Mouse (Mus musculus): ENCODE results near the gene Srp68. TPM values are rescaled to one million over a fixed set of nuclear protein-coding genes. Genes with fewer than 3 reads are reported as not detected.

Gene Srp68
- total and polyA plus RNA-seq, 2 experiments: 19.9 to 36.3 TPM

- TF ChIP-seq CTCF (IDR thresholded peaks at IDR 0.05; ENCODE audit: low read depth, low read length) (no peak), POLR2A (IDR thresholded peaks at IDR 0.05; ENCODE audit: extremely low read depth, insufficient read depth, low read length) (no peak)
- H3K27me3 ChIP-seq (ENCODE audit: control insufficient read depth, insufficient read depth, low read length): no peaks in the 10 kb centered on the region
- no peak overlapping the region for H3K27ac ChIP-seq (replicated peaks; ENCODE audit: insufficient read depth, low read depth, low read length)
- H3K4me3 ChIP-seq (ENCODE audit: insufficient read depth, low read depth, low read length): no peak overlapping the region
- H3K36me3 ChIP-seq (ENCODE audit: control insufficient read depth, insufficient read depth, low read length): peaks cover 2% of the 10 kb centered on the region; the same call in 1 of the 2 replicates
- WGBS: 73% methylated on average over 8 of the region's 8 CpGs
- no peaks in the 10 kb centered on the region for H3K4me1 ChIP-seq (ENCODE audit: control insufficient read depth, insufficient read depth, low read length)
- H3K9ac ChIP-seq (ENCODE audit: low read depth, low read length): no peak overlapping the region
- H3K79me2 ChIP-seq (ENCODE audit: control insufficient read depth, insufficient read depth, low read length): no peaks in the 10 kb centered on the region
- no peak for DNase-seq (ENCODE audit: extremely low read depth, low read depth, low spot score)
Measured at GRCm38 (mm10) chr11:116290556-116290955, 16.5 kb upstream of the Srp68 start.

DNA sequence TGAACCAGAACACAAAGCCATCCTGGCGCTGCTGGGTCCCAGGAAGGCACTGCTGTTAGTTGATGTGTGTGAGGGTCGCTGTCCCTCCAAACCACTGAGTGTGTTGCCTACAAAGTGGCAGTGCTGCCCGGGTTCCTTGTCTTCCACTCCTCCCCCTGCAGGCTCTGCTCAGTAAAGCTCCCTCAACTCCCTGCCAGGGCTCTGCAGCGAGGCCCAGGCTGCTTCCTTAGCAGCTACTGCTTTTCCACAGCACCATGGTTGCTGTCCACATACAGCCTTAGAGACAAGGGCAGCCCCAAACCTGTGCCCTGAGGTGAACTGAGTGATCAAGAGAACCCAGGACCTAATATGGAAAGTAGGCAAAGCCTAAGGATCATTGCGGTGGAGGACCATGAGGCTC lies 13.3 kb upstream of the Srp68 start:
- no peaks in the 10 kb centered on the region for H3K4me1 ChIP-seq (ENCODE audit: control insufficient read depth, insufficient read depth, low read length)
- DNase-seq (ENCODE audit: extremely low read depth, low read depth, low spot score): no peak
- H3K27me3 ChIP-seq (ENCODE audit: control insufficient read depth, insufficient read depth, low read length): peaks cover 5% of the 10 kb centered on the region
- peaks cover 2% of the 10 kb centered on the region; the same call in 1 of the 2 replicates for H3K36me3 ChIP-seq (ENCODE audit: control insufficient read depth, insufficient read depth, low read length)
- no peaks in the 10 kb centered on the region for H3K79me2 ChIP-seq (ENCODE audit: control insufficient read depth, insufficient read depth, low read length)
- H3K9ac ChIP-seq (ENCODE audit: low read depth, low read length): no peak overlapping the region
- WGBS: 76% methylated on average over 5 of the region's 5 CpGs
- no peak overlapping the region for H3K4me3 ChIP-seq (ENCODE audit: insufficient read depth, low read depth, low read length)
- TF ChIP-seq POLR2A (IDR thresholded peaks at IDR 0.05; ENCODE audit: extremely low read depth, insufficient read depth, low read length) (no peak), CTCF (IDR thresholded peaks at IDR 0.05; ENCODE audit: low read depth, low read length) (no peak)
- H3K27ac ChIP-seq (replicated peaks; ENCODE audit: insufficient read depth, low read depth, low read length): no peak overlapping the region

- Histone ChIP-seq H3K27ac (replicated peaks; ENCODE audit: insufficient read depth, low read depth, low read length) (no peak overlapping the region), H3K27me3 (ENCODE audit: control insufficient read depth, insufficient read depth, low read length) (peaks cover 13% of the 10 kb centered on the region), H3K4me3 (ENCODE audit: insufficient read depth, low read depth, low read length) (no peak overlapping the region), H3K79me2 (ENCODE audit: control insufficient read depth, insufficient read depth, low read length) (no peaks in the 10 kb centered on the region), H3K4me1 (ENCODE audit: control insufficient read depth, insufficient read depth, low read length) (no peaks in the 10 kb centered on the region), H3K36me3 (ENCODE audit: control insufficient read depth, insufficient read depth, low read length) (no peaks in the 10 kb centered on the region; the same call in 1 of the 2 replicates), H3K9ac (ENCODE audit: low read depth, low read length) (no peak overlapping the region)
- WGBS: 75% methylated on average over 7 of the region's 7 CpGs
- TF ChIP-seq CTCF (IDR thresholded peaks at IDR 0.05; ENCODE audit: low read depth, low read length) (no peak), POLR2A (IDR thresholded peaks at IDR 0.05; ENCODE audit: extremely low read depth, insufficient read depth, low read length) (no peak)
- no peak for DNase-seq (ENCODE audit: extremely low read depth, low read depth, low spot score)
Measured at GRCm38 (mm10) chr11:116285770-116286191, 11.8 kb upstream of the Srp68 start.

GRCm38 (mm10) chr11:116283982-116284381 lies 10.0 kb upstream of the Srp68 start:
- no peak overlapping the region for H3K27ac ChIP-seq (replicated peaks; ENCODE audit: insufficient read depth, low read depth, low read length)
- 43% methylated on average over 6 of the region's 6 CpGs for WGBS
- H3K36me3 ChIP-seq (ENCODE audit: control insufficient read depth, insufficient read depth, low read length): no peaks in the 10 kb centered on the region; the same call in 1 of the 2 replicates
- no peak overlapping the region for H3K9ac ChIP-seq (ENCODE audit: low read depth, low read length)
- TF ChIP-seq CTCF (IDR thresholded peaks at IDR 0.05; ENCODE audit: low read depth, low read length) (no peak), POLR2A (IDR thresholded peaks at IDR 0.05; ENCODE audit: extremely low read depth, insufficient read depth, low read length) (no peak)
- H3K79me2 ChIP-seq (ENCODE audit: control insufficient read depth, insufficient read depth, low read length): no peaks in the 10 kb centered on the region
- no peak for DNase-seq (ENCODE audit: extremely low read depth, low read depth, low spot score)
- peaks cover 13% of the 10 kb centered on the region for H3K27me3 ChIP-seq (ENCODE audit: control insufficient read depth, insufficient read depth, low read length)
- H3K4me3 ChIP-seq (ENCODE audit: insufficient read depth, low read depth, low read length): no peak overlapping the region
- no peaks in the 10 kb centered on the region for H3K4me1 ChIP-seq (ENCODE audit: control insufficient read depth, insufficient read depth, low read length)

DNA sequence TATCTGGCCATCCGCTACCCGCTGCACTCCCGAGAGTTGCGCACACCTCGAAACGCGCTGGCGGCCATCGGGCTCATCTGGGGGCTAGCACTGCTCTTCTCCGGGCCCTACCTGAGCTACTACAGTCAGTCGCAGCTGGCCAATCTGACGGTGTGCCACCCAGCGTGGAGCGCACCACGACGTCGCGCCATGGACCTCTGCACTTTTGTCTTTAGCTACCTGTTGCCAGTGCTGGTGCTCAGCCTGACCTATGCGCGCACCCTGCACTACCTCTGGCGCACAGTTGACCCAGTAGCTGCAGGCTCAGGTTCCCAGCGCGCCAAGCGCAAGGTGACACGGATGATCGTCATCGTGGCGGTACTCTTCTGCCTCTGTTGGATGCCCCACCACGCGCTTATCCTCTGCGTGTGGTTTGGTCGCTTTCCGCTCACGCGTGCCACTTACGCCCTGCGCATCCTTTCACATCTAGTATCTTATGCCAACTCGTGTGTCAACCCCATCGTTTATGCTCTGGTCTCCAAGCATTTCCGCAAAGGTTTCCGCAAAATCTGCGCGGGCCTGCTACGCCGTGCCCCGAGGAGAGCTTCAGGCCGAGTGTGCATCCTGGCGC lies 9.0 kb upstream of the Srp68 start:
- H3K9ac ChIP-seq (ENCODE audit: low read depth, low read length): no peak overlapping the region
- no peaks in the 10 kb centered on the region for H3K36me3 ChIP-seq (ENCODE audit: control insufficient read depth, insufficient read depth, low read length)
- peaks cover 13% of the 10 kb centered on the region for H3K27me3 ChIP-seq (ENCODE audit: control insufficient read depth, insufficient read depth, low read length)
- TF ChIP-seq CTCF (IDR thresholded peaks at IDR 0.05; ENCODE audit: low read depth, low read length): no peak
- no peak for TF ChIP-seq POLR2A (IDR thresholded peaks at IDR 0.05; ENCODE audit: extremely low read depth, insufficient read depth, low read length)
- no peak for DNase-seq (ENCODE audit: extremely low read depth, low read depth, low spot score)
- H3K27ac ChIP-seq (replicated peaks; ENCODE audit: insufficient read depth, low read depth, low read length): no peak overlapping the region
- no peaks in the 10 kb centered on the region for H3K4me1 ChIP-seq (ENCODE audit: control insufficient read depth, insufficient read depth, low read length)
- WGBS: 11% methylated on average over 48 of the region's 48 CpGs
- H3K4me3 ChIP-seq (ENCODE audit: insufficient read depth, low read depth, low read length): no peak overlapping the region
- H3K79me2 ChIP-seq (ENCODE audit: control insufficient read depth, insufficient read depth, low read length): no peaks in the 10 kb centered on the region

GRCm38 (mm10) chr11:116282089-116282488 lies 8.1 kb upstream of the Srp68 start:
- DNase-seq (ENCODE audit: extremely low read depth, low read depth, low spot score): no peak
- Histone ChIP-seq H3K4me1 (ENCODE audit: control insufficient read depth, insufficient read depth, low read length) (no peaks in the 10 kb centered on the region), H3K9ac (ENCODE audit: low read depth, low read length) (no peak overlapping the region), H3K79me2 (ENCODE audit: control insufficient read depth, insufficient read depth, low read length) (no peaks in the 10 kb centered on the region), H3K27ac (replicated peaks; ENCODE audit: insufficient read depth, low read depth, low read length) (no peak overlapping the region), H3K4me3 (ENCODE audit: insufficient read depth, low read depth, low read length) (no peak overlapping the region), H3K36me3 (ENCODE audit: control insufficient read depth, insufficient read depth, low read length) (no peaks in the 10 kb centered on the region), H3K27me3 (ENCODE audit: control insufficient read depth, insufficient read depth, low read length) (peaks cover 13% of the 10 kb centered on the region)
- WGBS: 5% methylated on average over 11 of the region's 11 CpGs
- no peak for TF ChIP-seq CTCF (IDR thresholded peaks at IDR 0.05; ENCODE audit: low read depth, low read length)
- no peak for TF ChIP-seq POLR2A (IDR thresholded peaks at IDR 0.05; ENCODE audit: extremely low read depth, insufficient read depth, low read length)
